Mouse (Mus musculus) heart, adult 2 months (tissue): ENCODE data around the gene Mta1. TPM values are rescaled to one million over a fixed set of nuclear protein-coding genes. Genes with fewer than 3 reads are reported as not detected.
A peak's percentile ranks its signal among the peaks of the same experiment; 100 is the strongest.

Experiments used
- DNase-seq, 2 experiments: peaks; one replicate each; pipeline ENCODE4 v3.0.0; 2021
- H3K27ac ChIP-seq: fragments of 200-600 bp; 2 replicates; pipeline ENCODE4 v1.8.1; 2022
- H3K27me3 ChIP-seq: fragments of 200-500 bp; 2 replicates; pipeline ENCODE4 v1.6.1; 2012; ENCODE audit warnings: mild to moderate bottlenecking, low read length, inconsistent platforms, mixed read lengths; ENCODE audit not compliant: control insufficient read depth, insufficient read depth
- H3K36me3 ChIP-seq: fragments of 200-500 bp; 2 replicates; pipeline ENCODE4 v1.6.1; 2012; ENCODE audit warnings: low read length, inconsistent platforms; ENCODE audit not compliant: control insufficient read depth, insufficient read depth
- H3K4me1 ChIP-seq: fragments of 200-500 bp; 2 replicates; pipeline ENCODE4 v1.6.1; 2011; ENCODE audit warnings: low read length; ENCODE audit not compliant: control insufficient read depth, insufficient read depth
- H3K4me3 ChIP-seq: fragments of 200-600 bp; 2 replicates; pipeline ENCODE4 v1.8.1; 2022
- H3K79me2 ChIP-seq: fragments of 200-500 bp; replicated peaks from 2 replicates; pipeline ENCODE4 v1.6.1; 2012; ENCODE audit warnings: mild to moderate bottlenecking, inconsistent platforms, low read length, moderate library complexity, mixed read lengths; ENCODE audit not compliant: control insufficient read depth, insufficient read depth
- H3K9ac ChIP-seq: fragments of 200-500 bp; 2 replicates; pipeline ENCODE4 v1.6.1; 2012; ENCODE audit warnings: low read depth, mild to moderate bottlenecking, control low read depth, inconsistent platforms, low read length, mixed read lengths
- CTCF ChIP-seq: fragments of 200-600 bp; IDR thresholded peaks from 2 replicates; pipeline ENCODE4 v1.8.1; 2022; ENCODE audit warnings: antibody characterized with exemption, mild to moderate bottlenecking, moderate library complexity
- EP300 ChIP-seq: fragments of 200-500 bp; IDR thresholded peaks from 2 replicates; pipeline ENCODE4 v1.6.1; 2011; ENCODE audit warnings: low read depth, low read length, control low read depth; ENCODE audit not compliant: insufficient read depth
- POLR2A ChIP-seq: fragments of 200-500 bp; IDR thresholded peaks from 2 replicates; pipeline ENCODE4 v1.6.1; 2011; ENCODE audit warnings: mild to moderate bottlenecking, low read depth, low read length, control low read depth; ENCODE audit not compliant: insufficient read depth
- WGBS: fragments of 180-500 bp; shearing (Covaris S2); methylation state at CpG from one replicate; pipeline ENCODE4 v1.1.7; 2018; 5-methylcytosine and 5-hydroxymethylcytosine counted together
- intact Hi-C: fragments of 180-260 bp; cut with DNase I; formaldehyde crosslinking; loops from one replicate; pipeline ENCODE4 v1.15.1; 2025
- microRNA-seq, 2 experiments: library from miRNA; unstranded; fragments of <30 nt; microRNA quantifications; one replicate each; pipeline ENCODE4 v1.2.0; 2021
- polyA plus RNA-seq: library from polyadenylated mRNA; depleted of rRNA; stranded (reverse); fragments of >200 nt; gene quantifications from 2 replicates; pipeline ENCODE4 v1.2.3, GENCODE M21; 2012; rRNA removed
- total RNA-seq, 2 experiments: library from RNA; stranded (reverse); gene quantifications; 2 replicates each; pipeline ENCODE4 v1.2.3; 2021

Mta1 gene
- total and polyA plus RNA-seq, 3 experiments, result 42.4 to 54.8 (median 44.8) TPM

GRCm38 (mm10) chr12:113176960-113177725 is 79.1 kb downstream of the Mta1 start:
- no peaks in the 10 kb centered on the region for H3K79me2 ChIP-seq
- TF ChIP-seq POLR2A, result no peak
- WGBS, result 89% methylated on average over 18 of the region's 18 CpGs

GRCm38 (mm10) chr12:113181020-113181419 is 82.9 kb downstream of the Mta1 start:
- WGBS, result 41% methylated on average over 4 of the region's 4 CpGs
- no peaks in the 10 kb centered on the region for H3K79me2 ChIP-seq
- H3K9ac ChIP-seq, result no peak overlapping the region
- H3K4me3 ChIP-seq, result no peak overlapping the region
- DNase-seq, result no peak
- intact Hi-C loops, result no loop called here
- peaks cover 9% of the 10 kb centered on the region for H3K27me3 ChIP-seq
- H3K4me1 ChIP-seq, result no peaks in the 10 kb centered on the region
- TF ChIP-seq EP300 (no peak), POLR2A (no peak), CTCF (no peak)
- no peaks in the 10 kb centered on the region for H3K36me3 ChIP-seq
- no peak overlapping the region for H3K27ac ChIP-seq

More at GRCm38 (mm10) chr12:113176960-113177725, 79.1 kb downstream of the Mta1 start:
- Histone ChIP-seq H3K27ac (no peak overlapping the region), H3K4me3 (no peak overlapping the region), H3K27me3 (peaks cover 2% of the 10 kb centered on the region; the same call in 1 of the 2 replicates), H3K9ac (no peak overlapping the region), H3K4me1 (no peaks in the 10 kb centered on the region), H3K36me3 (no peaks in the 10 kb centered on the region)
- no peak for DNase-seq
- intact Hi-C loops, result no loop called here

- peaks cover 15% of the 10 kb centered on the region for H3K27me3 ChIP-seq
- H3K27ac ChIP-seq, result no peak overlapping the region
- H3K79me2 ChIP-seq, result no peaks in the 10 kb centered on the region
- no peak for DNase-seq
- H3K9ac ChIP-seq, result no peak overlapping the region
- intact Hi-C loops, result no loop called here
- 58% methylated on average over 5 of the region's 5 CpGs for WGBS
- H3K36me3 ChIP-seq, result no peaks in the 10 kb centered on the region
- no peaks in the 10 kb centered on the region for H3K4me1 ChIP-seq
- no peak for TF ChIP-seq POLR2A
- no peak overlapping the region for H3K4me3 ChIP-seq
Observed at GRCm38 (mm10) chr12:113184945-113185344, 86.9 kb downstream of the Mta1 start.

GRCm38 (mm10) chr12:113185442-113186291 is 87.6 kb downstream of the Mta1 start, which contains the start of gene Tmem121:
Gene Tmem121 (plus strand): TSS chr12:113185930.
- no peaks in the 10 kb centered on the region for H3K79me2 ChIP-seq
- no peaks in the 10 kb centered on the region for H3K4me1 ChIP-seq
- H3K9ac ChIP-seq, result peak within 1 kb of the TSS; percentile 68
- no peak within 1 kb of the TSS for H3K27ac ChIP-seq
- intact Hi-C loops, result no loop called here
- H3K27me3 ChIP-seq, result peaks cover 15% of the 10 kb centered on the region
- H3K4me3 ChIP-seq, result peak within 1 kb of the TSS; percentile 9; the same call in 1 of the 2 replicates
- DNase-seq, result no peak
- H3K36me3 ChIP-seq, result no peaks in the 10 kb centered on the region
- WGBS, result 6% methylated on average over 63 of the region's 63 CpGs
- TF ChIP-seq EP300, result no peak
- TF ChIP-seq POLR2A, result no peak
- no peak for TF ChIP-seq CTCF

- H3K4me3 ChIP-seq, result no peak overlapping the region
- no peaks in the 10 kb centered on the region for H3K4me1 ChIP-seq
- no peaks in the 10 kb centered on the region for H3K36me3 ChIP-seq
- peaks cover 15% of the 10 kb centered on the region for H3K27me3 ChIP-seq
- no peak overlapping the region for H3K27ac ChIP-seq
- intact Hi-C loops, result no loop called here
- no peak overlapping the region for H3K9ac ChIP-seq
- WGBS, result 61% methylated on average over 12 of the region's 12 CpGs
- no peaks in the 10 kb centered on the region for H3K79me2 ChIP-seq
- TF ChIP-seq POLR2A (no peak), EP300 (no peak), CTCF (no peak)
- no peak for DNase-seq
Observed at GRCm38 (mm10) chr12:113186326-113187010, 88.4 kb downstream of the Mta1 start.

Small RNA genes lying within 50 kb of the gene (microRNA-seq; reads per million reads assigned to microRNA genes)
- gene Gm44471, result 0 reads per million in 2 experiments

Other genes starting within 250 kb of the Mta1 start
- gene Gpr132, start 230.1 kb upstream of the Mta1 start, total RNA-seq, result under 1 TPM; 0.29 to 0.36 TPM
- gene Gpr132, start 230.1 kb upstream of the Mta1 start, polyA plus RNA-seq, result 1.00 and 2.0 TPM in 2 replicates
- gene Jag2, start 168.5 kb upstream of the Mta1 start, total RNA-seq, result 10 to 100 TPM; 25.4 to 27.4 TPM
- gene Jag2, start 168.5 kb upstream of the Mta1 start, polyA plus RNA-seq, result 34.4 and 35.5 TPM in 2 replicates
- 1 to 10 TPM; 5.7 to 8.6 TPM for gene Nudt14, start 156.2 kb upstream of the Mta1 start, total RNA-seq
- gene Nudt14, start 156.2 kb upstream of the Mta1 start, polyA plus RNA-seq, result 11.4 and 14.8 TPM in 2 replicates
- gene Btbd6, start 121.8 kb upstream of the Mta1 start, total RNA-seq, result 10 to 100 TPM; 21.8 to 24.3 TPM
- gene Btbd6, start 121.8 kb upstream of the Mta1 start, polyA plus RNA-seq, result 26.7 and 27.4 TPM in 2 replicates
- 10 to 100 TPM; 22.3 to 25.1 TPM for gene Brf1, start 97.6 kb upstream of the Mta1 start, total RNA-seq
- gene Brf1, start 97.6 kb upstream of the Mta1 start, polyA plus RNA-seq, result 22.4 and 29.3 TPM in 2 replicates
- gene Pacs2, start 83.8 kb upstream of the Mta1 start, total RNA-seq, result 10 to 100 TPM; 34.9 to 37.5 TPM
- 34.8 and 37.4 TPM in 2 replicates for gene Pacs2, start 83.8 kb upstream of the Mta1 start, polyA plus RNA-seq
- under 1 TPM; 0.21 to 0.27 TPM for gene Tex22, start 23.8 kb upstream of the Mta1 start, total RNA-seq
- gene Tex22, start 23.8 kb upstream of the Mta1 start, polyA plus RNA-seq, result 0.50 TPM in 1 of 2 replicates, not detected in the other
- 1,000 to 10,000 TPM; 1,390 to 1,660 TPM for gene Crip2, start 42.0 kb downstream of the Mta1 start, total RNA-seq
- 3,159 and 3,188 TPM in 2 replicates for gene Crip2, start 42.0 kb downstream of the Mta1 start, polyA plus RNA-seq
- gene Crip1, start 48.0 kb downstream of the Mta1 start, total RNA-seq, result 100 to 1,000 TPM; 194 to 200 TPM
- gene Crip1, start 48.0 kb downstream of the Mta1 start, polyA plus RNA-seq, result 429 and 531 TPM in 2 replicates
- gene Tedc1, start 58.1 kb downstream of the Mta1 start, total RNA-seq, result under 1 TPM; 0.34 to 0.52 TPM
- gene Tedc1, start 58.1 kb downstream of the Mta1 start, polyA plus RNA-seq, result 0.45 and 0.67 TPM in 2 replicates
- under 1 TPM in 1 of 2 experiments, not detected in 1; 0.18 TPM for gene Tmem121, start 87.7 kb downstream of the Mta1 start, total RNA-seq
- gene Tmem121, start 87.7 kb downstream of the Mta1 start, polyA plus RNA-seq, result 0.41 TPM in 1 of 2 replicates, not detected in the other